Mouse (Mus musculus): Measurements from ENCODE around the gene Ift81. TPM values are rescaled to one million over a fixed set of nuclear protein-coding genes. Genes with fewer than 3 reads are reported as not detected.

Ift81 gene
- total RNA-seq, 2 experiments from 2014 or later: 39.5 to 40.1 TPM

DNA sequence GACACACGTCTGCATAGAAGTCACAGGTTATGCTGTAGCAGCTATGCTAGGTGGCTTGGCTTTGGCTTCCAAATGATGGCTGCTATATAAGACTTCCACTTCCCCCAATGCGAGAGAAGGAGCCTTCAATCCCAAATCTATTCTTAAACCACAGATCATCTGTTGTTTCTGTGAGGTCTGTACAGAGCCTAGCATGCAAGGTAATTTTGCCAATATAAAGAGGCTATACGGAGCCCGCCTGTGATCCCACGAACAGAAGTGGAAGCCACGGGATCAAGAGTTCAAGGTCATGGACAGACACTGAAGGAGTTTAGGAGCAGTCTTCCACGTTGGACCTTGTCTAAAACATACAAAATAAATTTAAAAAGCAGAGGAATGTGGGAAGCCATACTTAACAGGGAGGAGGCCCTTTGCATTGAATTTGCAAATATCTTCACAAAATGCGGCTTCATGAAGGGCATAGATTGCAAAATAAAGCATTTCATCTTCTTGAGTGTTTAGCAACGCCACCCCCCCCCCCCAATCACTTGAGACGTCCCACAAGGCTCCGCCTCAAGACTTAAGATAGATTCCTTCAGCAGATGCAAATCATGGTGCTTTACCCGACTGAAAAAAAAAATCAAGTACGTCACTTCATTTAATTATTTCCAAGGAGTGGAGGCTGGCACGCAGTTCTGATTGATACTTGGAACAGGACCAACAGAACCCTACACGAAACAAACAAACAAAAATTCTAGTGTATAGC is 111.1 kb downstream of the Ift81 start:
- intact Hi-C loops (cut with DNase I): loop anchor here (5.0 kb wide), 3 partner anchors 64 to 274 kb away; partner anchors contain the start of gene Camkk2
- peak in 1 of 2 experiments; percentile 33 for DNase-seq (ENCODE audit: low spot score in 2 of 2)

DNA sequence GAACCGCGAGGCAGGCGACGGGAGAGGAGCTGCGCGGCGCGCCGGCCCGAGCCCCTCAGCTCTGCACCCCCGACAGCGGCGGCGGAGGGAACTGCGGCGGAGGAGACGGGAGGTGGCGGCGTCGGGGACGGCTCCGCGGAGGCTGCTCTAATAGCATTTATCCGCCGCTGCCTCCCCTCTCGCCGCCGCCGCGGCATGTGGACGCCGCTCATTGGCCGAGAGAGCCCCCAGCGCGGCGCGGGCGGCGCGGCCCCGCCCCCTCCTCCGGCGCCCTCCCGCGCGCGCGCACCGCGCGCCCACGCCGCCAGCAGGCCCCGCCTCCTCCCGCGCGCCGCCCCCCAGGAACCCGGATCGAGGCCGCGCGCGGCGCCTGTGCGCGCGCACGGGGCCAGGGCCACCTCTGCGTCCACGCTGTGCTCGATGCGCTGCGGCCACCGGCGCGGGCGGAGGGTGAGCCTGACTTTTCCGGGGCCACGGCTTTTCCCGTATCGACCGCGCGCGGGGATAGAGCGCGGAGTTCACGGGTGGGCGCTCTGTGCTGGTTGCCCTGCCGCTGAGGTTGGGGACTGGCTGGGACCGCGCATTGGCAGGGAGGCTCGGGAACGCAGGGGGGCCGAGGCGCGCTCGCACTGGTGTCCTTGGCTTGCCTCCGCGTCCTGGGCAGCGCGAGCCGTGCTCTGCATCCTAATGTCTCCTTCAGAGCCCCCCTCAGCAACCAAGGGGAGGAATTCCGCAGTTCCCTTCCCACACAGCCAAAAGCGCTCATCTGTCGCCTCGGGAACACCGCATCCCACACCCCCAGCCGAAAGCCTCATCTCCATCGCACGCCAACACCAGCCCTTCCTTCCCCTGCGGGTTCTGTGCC is 112.0 kb downstream of the Ift81 start, which contains the start of gene Atp2a2:
Atp2a2 (minus strand) TSS at position 149 of the 865 bp plus-strand sequence.
- intact Hi-C loops (cut with DNase I): loop anchor here (1.0 to 5.0 kb wide), 7 partner anchors 45 to 275 kb away; partner anchors contain the start of genes Camkk2 and Ift81
- peak; percentile 94 to 96 for DNase-seq (ENCODE audit: low spot score in 2 of 2)

DNA sequence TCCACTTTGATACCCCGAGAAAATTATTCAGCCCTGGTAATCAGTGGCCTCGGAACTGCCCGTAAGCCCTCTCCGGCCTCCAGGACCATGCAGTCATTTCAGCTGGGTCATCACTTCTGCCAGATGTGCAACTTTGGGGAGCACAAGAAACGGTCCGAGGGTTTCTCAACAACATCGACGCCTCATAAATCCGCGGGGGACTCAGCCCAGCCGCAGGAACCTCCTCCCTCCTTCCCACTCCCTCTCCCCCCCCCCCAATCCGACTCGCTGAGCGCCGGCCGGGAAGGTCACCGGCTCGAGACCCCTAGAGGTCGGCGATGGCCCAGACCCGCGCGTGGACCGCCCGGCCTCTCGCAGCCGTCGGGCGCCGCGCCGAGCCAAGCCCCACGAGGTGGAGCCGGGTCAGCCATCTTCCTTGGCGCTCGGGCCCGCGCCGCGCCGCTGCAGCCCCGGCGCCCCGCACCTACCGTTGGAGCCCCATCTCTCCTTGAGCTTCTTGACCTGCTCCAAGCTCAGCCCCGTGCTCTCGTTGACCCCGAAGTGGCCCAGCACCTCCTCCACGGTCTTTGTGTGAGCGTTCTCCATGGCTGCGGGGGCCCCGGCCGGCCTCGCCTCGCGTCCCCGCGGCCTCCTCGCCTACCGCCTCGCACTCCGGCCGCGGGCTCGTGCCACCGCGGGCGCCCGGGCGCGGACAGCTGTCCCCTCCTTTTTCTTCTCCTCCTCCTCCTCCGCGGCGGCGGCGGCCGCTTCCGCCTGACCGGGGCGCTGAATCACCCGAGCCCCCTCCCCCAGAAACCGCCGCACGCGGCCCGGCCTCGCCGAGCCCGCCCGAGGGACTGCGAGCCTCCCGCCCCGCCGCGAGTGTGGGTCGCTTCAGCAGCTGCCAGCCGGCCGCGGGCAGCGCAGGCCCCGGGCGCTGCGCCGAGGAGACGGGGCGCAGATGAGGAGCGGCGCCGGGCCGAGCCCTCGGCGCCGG is 112.9 kb downstream of the Ift81 start:
- intact Hi-C loops (cut with DNase I): loop anchor here (1.0 to 5.0 kb wide), 7 partner anchors 46 to 276 kb away; partner anchors contain the start of genes Camkk2 and Ift81
- DNase-seq (ENCODE audit: low spot score in 2 of 2): peak in 1 of 2 experiments; percentile 51

DNA sequence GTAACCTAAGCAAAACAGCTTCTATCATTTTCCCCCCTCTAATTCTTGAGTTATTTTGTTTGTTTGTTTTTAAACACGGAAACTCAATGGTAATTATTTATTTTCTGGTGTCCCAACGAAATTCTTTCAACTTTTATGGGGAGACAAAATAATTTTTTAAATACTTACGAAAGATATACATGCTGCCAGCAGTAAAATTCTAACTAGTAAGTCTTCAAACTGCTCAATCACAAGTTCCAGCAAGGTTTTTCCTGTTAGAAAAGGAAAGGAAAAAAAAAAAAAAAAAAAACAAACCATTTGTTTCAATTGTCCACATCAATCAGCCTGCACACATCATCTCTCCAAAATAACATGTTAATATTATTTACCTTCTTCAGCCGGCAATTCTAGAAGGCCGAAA is 113.8 kb downstream of the Ift81 start:
- intact Hi-C loops (cut with DNase I): loop anchor here (5.0 kb wide), 3 partner anchors 67 to 277 kb away; partner anchors contain the start of gene Camkk2
- DNase-seq (ENCODE audit: low spot score in 2 of 2): no peak

Other genes starting within 250 kb of the Ift81 start
- 10 to 100 TPM; 24.9 to 25.8 TPM for gene Gpn3, start 242.6 kb downstream of the Ift81 start, total RNA-seq (2021)
- gene Fam216a, start 242.2 kb downstream of the Ift81 start, total RNA-seq (2021): 10 to 100 TPM; 68.4 to 73.7 TPM
- 100 to 1,000 TPM; 225 to 243 TPM for gene Arpc3, start 222.6 kb downstream of the Ift81 start, total RNA-seq (2021)
- 10 to 100 TPM; 27.8 to 28.1 TPM for gene Anapc7, start 192.8 kb downstream of the Ift81 start, total RNA-seq (2021)
- 100 to 1,000 TPM; 748 to 749 TPM for gene Atp2a2, start 112.3 kb downstream of the Ift81 start, total RNA-seq (2021)
- gene P2rx7, start 29.4 kb upstream of the Ift81 start, total RNA-seq (2021): 1 to 10 TPM; 7.9 to 8.3 TPM
- gene P2rx4, start 93.0 kb upstream of the Ift81 start, total RNA-seq (2021): 10 to 100 TPM; 14.9 to 16.7 TPM
- gene Camkk2, start 164.9 kb upstream of the Ift81 start, total RNA-seq (2021): 100 to 1,000 TPM; 256 to 266 TPM
- 100 to 1,000 TPM; 221 to 225 TPM for gene Anapc5, start 206.8 kb upstream of the Ift81 start, total RNA-seq (2021)
- gene Rnf34, start 235.5 kb upstream of the Ift81 start, total RNA-seq (2021): 10 to 100 TPM; 55.5 to 56.3 TPM

All from left cerebral cortex, postnatal 25 days (tissue).